Mouse (Mus musculus) heart, adult 10 weeks (tissue): Measurements from ENCODE around the gene Ttll5. TPM values are rescaled to one million over a fixed set of nuclear protein-coding genes. Genes with fewer than 3 reads are reported as not detected.

Experiments used
- polyA plus RNA-seq: library from polyadenylated mRNA; stranded (reverse); fragments of 350-450 nt; fragmentation: Illumina TruSeq; extraction: RNeasy Lipid Tissue Mini Kit (QIAGEN cat#74804); gene quantifications from one replicate; pipeline ENCODE4 v1.2.3, GENCODE M21; 2014; ENCODE audit warnings: low read depth, low replicate concordance

Gene Ttll5
- polyA plus RNA-seq: 11.9 TPM

DNA sequence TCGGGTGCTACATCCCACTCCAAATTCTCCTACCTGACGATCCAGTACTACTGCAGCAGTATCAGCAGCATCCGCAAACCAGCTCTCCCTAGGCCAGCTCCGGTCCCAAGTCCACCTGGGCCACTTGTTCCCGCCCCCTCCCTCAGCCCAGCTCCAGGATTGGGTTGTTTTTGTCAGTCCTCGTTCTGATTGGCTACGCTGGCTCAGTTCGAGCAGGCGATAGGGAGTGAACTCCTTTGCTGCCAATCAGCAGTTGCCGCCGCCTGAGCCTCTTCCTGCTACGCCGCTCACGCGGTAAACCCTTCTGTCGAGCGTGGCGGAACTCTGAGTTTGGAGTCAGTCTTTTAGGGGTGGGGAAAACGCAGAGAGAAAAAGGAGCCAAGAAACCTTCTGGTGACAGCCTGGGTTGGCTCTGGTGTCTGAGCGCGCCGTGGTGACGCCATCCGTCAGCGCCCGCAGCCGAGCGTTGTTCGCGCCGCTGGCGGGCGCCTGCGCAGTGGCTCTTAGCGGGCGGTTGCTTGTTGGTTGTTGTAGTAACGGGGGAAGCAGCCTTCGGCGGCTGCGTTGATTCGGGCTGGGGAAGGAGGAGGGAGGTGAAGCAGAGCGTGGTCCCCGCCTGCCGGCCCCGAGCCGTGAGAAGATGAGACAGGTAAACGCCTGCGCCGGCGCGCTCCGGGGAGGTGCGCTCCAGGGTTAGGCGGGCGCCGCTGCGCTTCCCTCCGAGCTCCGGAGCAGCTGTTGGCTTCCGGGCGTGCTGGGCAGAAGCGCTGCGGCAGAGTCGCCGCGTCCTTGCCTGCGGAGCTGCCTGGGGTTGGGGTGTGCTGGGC, at the start of gene Ttll5, which contains the start of gene Erg28:
Gene Ttll5 (plus strand): TSS at position 222 of the 827 bp plus-strand sequence.
Gene Erg28 (minus strand): TSS at position 113 of the 827 bp plus-strand sequence.

DNA sequence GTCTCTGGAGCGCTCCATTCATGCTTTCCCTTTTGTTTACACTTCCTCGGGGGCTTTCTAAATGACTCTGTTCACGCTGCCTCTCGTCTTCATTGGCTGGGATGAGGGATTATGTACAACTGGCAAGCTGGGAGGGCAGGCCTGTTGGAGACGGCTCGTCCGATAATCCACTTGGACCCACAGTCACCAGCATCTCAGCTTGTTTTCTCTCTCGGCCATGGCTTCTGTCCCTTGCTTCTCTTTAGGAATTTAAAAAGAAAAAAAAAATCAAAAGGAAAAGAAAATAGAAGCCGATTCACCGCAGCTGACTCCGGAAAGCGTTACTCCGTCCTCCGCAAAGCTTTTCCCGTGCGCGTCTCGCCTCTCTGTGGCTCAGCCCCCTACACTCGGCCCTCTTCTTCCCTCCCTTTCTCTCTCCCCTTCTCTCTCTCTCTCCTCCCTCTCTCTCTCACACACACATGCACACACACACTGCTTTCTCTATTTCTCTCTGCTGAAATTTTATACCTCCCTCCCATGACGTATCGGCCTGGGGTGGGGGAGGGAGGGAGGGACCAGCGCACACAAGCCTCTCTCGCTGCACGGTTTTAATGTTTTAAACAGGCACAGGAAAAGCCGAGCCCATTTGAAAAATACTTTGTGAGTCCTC, 254.2 kb downstream of the Ttll5 start, which contains the start of gene Tgfb3:
Gene Tgfb3 (minus strand): TSS at position 489 of the 649 bp plus-strand sequence.

DNA sequence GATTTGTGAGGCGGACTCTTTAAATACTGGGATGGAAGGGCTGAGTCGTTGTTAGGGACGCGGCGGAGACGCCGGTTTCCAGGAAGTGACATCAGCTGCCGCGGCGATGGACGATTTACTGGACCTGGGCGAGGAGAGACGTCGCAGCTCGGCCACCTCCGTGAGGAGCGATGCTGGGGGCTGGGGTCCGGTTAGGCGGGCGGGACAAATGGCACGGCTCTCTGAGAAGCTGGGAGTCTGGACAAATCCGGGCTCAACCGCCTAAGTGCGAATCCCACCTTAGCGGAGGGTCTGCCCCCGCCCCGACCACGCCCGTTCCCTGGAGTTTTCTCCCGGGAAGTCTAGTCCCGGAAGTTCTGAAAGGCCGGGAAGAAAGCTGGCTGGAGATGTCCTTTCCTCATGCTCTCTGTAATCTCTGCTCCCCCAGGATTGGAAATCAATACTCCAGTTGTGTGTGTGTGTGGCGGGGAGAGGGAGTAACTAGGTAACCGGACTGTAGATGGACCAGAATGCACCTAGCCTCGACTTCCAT, 258.1 kb downstream of the Ttll5 start, which contains the start of gene Ift43:
Gene Ift43 (plus strand): TSS at position 61 of the 532 bp plus-strand sequence.

Other genes starting within 250 kb of the Ttll5 start
- 10.2 TPM for gene Jdp2, start 225.6 kb upstream of the Ttll5 start, polyA plus RNA-seq
- 1.4 TPM for gene Batf, start 138.0 kb upstream of the Ttll5 start, polyA plus RNA-seq
- gene Flvcr2, start 78.1 kb upstream of the Ttll5 start, polyA plus RNA-seq: 3.3 TPM
- gene Erg28, start 109 bp upstream of the Ttll5 start, polyA plus RNA-seq: 9.5 TPM